Mouse (Mus musculus) frontal cortex, adult (tissue): Measurements from ENCODE around the gene C730034F03Rik.

Experiments
- ATAC-seq: cut with Nextera tagmentation; 2 replicates; pipeline ENCODE4 v1.9.2; 2017; ENCODE audit warnings: mild to moderate bottlenecking, moderate library complexity, mixed read lengths; ENCODE audit not compliant: low TSS enrichment

The C730034F03Rik gene

DNA sequence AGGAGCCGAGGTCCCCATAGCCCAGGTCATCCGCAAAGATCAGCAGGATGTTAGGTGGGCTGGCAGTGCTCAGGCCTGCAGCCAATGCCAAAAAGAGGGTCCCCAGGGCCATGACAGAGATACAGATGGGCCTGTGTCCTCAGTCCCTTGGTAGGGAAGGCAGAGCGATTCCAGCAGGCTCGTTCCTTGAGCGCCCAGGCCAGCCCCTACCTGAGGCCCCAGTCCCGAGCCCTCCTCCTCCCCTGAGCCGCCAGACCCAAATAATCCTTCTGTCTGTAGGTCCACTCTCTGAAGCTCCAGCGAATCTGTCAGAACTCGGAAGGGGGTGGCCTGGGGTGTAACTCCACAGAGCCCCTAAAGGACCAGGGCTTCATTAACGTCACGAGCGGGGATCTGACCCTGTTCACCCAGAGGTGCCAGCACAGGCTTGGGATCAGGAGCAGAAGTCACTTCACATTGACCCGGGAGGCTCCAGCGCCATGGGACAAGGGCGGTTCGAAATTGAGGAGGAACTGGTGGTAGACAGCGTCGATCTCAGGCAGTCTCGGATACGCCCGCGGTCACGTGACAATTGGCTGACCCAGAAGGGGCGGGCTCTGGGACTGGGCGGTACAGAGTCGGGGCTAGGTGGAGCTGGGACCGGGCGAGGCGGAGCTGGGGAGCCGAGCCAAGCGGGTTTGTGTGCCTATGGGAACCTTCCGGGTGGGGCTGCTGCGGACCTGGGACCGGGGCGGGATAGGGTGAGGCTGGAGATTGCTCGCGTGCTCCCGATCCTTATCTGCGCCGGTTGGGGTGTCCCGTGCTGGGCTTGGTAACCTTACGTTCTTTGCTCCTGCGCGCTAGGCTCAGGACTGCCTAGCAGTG is 46.5 kb downstream of the C730034F03Rik start:
- peak; percentile 90 for ATAC-seq

DNA sequence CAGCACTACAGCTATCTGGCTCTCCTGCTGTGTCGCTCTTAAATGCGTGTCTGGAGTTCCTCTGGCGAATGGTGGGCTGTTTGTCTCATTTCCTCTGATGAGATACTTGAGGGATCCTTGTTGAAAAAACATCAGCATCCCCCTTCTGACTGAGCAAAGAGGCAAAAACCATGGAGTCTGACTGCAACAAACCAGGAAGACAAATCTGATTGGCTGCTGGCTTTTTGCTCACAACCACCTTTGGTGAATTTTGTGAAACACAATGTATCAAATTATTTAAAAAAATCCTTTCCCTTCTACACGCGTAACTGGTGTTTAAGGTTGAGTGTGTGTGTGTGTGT is 47.1 kb downstream of the C730034F03Rik start:
- no peak; the same call in 1 of the 2 replicates for ATAC-seq

DNA sequence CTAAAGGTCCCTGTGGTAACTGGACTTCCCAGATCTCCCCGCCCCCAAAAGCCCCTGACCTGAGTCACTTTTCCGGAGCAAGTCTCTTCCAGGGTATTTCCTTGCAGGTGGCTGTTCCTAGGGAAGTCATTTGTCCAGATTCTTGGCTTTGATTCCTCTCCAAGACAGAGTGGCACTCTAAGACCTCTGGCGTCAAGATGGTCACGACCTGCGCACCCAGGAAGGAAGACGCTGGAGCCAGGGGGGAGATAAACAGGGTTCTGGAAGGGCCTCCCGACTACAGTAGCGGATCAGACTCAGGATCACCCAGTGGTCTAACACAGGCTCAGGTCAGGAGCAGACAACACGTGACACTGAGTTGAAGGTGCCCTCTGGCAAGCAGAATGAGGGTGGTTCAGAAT is 47.7 kb downstream of the C730034F03Rik start, which contains the start of gene Arsa:
Gene Arsa, minus strand, starts transcription at position 335 of the 401 bp plus-strand sequence.
- no peak for ATAC-seq

DNA sequence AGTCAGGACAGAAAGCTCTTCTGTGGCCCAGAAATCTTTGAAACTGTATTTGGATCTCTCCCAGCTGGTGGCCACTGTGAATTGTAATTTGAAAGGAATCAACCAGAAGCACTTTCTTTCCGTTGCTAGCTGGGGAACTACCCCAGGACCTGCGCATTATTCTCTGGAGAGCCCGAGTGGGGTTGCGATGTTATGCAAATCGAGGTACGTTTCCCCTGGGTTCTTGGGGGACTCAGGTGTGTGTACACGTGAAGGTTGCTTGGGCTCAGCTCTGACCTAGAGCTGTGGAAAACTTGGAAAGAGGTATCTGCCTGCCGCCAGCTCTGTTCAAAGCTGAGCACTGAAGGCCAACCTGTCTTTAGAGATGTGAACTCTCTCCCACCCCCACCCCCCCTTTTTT is 48.4 kb downstream of the C730034F03Rik start:
- no peak for ATAC-seq

DNA sequence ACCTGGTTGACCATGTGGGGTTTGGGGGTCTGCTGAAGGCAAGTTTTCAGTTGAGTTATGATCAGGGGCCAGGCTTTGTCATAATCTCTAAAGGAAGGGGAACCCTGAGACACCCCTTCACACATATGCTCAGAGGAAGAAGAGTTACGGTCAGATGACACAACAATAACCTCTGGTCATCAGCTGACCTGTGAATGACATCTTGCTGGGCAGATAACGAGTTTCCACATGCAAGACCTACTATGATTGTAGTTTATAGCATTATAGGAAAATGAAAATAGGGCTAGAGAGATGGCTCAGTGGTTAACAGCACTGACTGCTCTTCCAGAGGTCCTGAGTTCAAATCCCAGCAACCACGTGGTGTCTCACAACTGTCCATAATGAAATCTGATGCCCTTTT is 49.2 kb downstream of the C730034F03Rik start:
- no peak for ATAC-seq
